Mouse (Mus musculus): Measurements from ENCODE around the gene Pgp. TPM values are rescaled to one million over a fixed set of nuclear protein-coding genes. Genes with fewer than 3 reads are reported as not detected.

The Pgp gene
- total and polyA plus RNA-seq, 3 experiments: 19.3 to 55.0 TPM; not detected in 1

DNA sequence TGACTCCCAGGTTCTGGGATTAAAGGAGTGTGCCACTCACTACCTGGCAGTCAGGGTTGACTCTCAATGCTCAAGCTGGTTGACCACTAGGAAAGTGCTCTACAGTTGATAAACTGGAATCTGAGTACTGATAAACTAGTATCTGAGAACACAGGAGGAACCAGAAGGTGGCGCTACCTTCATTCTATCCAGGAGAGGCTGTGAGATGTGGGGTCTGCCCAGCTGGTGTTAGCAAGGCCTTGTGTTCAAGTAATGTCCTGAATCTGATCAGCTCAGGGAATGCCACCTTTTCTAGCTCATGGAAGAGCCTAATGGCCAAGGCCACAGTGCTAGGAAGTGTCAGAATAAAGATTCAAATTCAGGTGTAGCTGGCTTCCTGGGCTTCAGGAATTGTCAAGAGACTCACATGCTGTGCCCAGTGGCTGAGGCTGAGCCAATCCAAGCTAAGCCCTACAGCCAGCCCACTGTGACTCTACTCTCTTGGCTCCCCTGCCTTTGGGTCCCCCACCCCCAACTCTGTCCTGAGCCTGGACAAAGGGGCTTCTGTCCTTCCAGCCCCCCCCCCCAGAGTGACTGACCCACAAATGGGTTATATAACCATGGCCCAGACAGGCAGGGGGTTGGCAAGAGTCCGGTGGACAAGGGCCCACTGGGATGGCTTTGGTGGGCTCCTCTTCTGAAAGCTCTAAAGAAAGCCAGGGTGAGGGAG is 24.6 kb downstream of the Pgp start:
- no peak for TF ChIP-seq MYB (IDR thresholded peaks at IDR 0.05; ENCODE audit: low read depth, low read length)
- TF ChIP-seq TCF12 (IDR thresholded peaks at IDR 0.05; ENCODE audit: low read depth, low read length): no peak
- TF ChIP-seq TAL1 (IDR thresholded peaks at IDR 0.05; ENCODE audit: low read length): no peak
- no peak for TF ChIP-seq JUND (IDR thresholded peaks at IDR 0.05; ENCODE audit: low read depth, low read length)
- TF ChIP-seq RAD21 (IDR thresholded peaks at IDR 0.05; ENCODE audit: low read depth, low read length): peak; percentile 85
- TF ChIP-seq CHD1 (IDR thresholded peaks at IDR 0.05; ENCODE audit: low read depth, low read length): no peak
- TF ChIP-seq SIN3A (IDR thresholded peaks at IDR 0.05; ENCODE audit: low read length): 0 out of 2 replicates have a peak, but pooled peaks have one; percentile 34
- TF ChIP-seq EP300 (IDR thresholded peaks at IDR 0.05; ENCODE audit: low read depth in 1 of 2, low read length in 2 of 2): no peak
- TF ChIP-seq ZKSCAN1 (IDR thresholded peaks at IDR 0.05; ENCODE audit: low read depth, low read length): no peak
- TF ChIP-seq ZNF384 (IDR thresholded peaks at IDR 0.05; ENCODE audit: low read depth, low read length): no peak
- TF ChIP-seq GABPA (IDR thresholded peaks at IDR 0.05; ENCODE audit: low read depth, low read length): no peak
- TF ChIP-seq MAZ (IDR thresholded peaks at IDR 0.05; ENCODE audit: low read depth, low read length): no peak
- TF ChIP-seq HCFC1 (IDR thresholded peaks at IDR 0.05; ENCODE audit: low read depth, low read length): no peak
- TF ChIP-seq TBP (IDR thresholded peaks at IDR 0.05; ENCODE audit: low read depth, low read length): no peak
- TF ChIP-seq ZMIZ1 (IDR thresholded peaks at IDR 0.05; ENCODE audit: low read depth, low read length): no peak
- peak; percentile 83 for TF ChIP-seq SMC3 (IDR thresholded peaks at IDR 0.05; ENCODE audit: low read depth, low read length)
- no peak for TF ChIP-seq KAT2A (conservative IDR thresholded peaks at IDR 0.05; ENCODE audit: low read depth, low read length)
- no peak for TF ChIP-seq RCOR1 (IDR thresholded peaks at IDR 0.05; ENCODE audit: low read depth, low read length)
- no peak for TF ChIP-seq ETS1 (IDR thresholded peaks at IDR 0.05; ENCODE audit: low read depth, low read length)
- TF ChIP-seq E2F4 (IDR thresholded peaks at IDR 0.05; ENCODE audit: borderline replicate concordance, low read depth, low read length): no peak
- peak; percentile 58; the same call in 1 of the 2 replicates for TF ChIP-seq GATA1 (IDR thresholded peaks at IDR 0.05; ENCODE audit: low read depth, low read length)
- TF ChIP-seq CTCF (IDR thresholded peaks at IDR 0.05 in 2 of 3, conservative IDR thresholded peaks at IDR 0.05 in 1 of 3; ENCODE audit: control insufficient read depth in 1 of 3, insufficient read depth in 1 of 3, low read depth in 2 of 3, low read length in 3 of 3, poor library complexity in 1 of 3, severe bottlenecking in 1 of 3): peak; percentile 61 to 91 (median 73)
- no peak for TF ChIP-seq POLR2A (IDR thresholded peaks at IDR 0.05; ENCODE audit: control insufficient read depth in 1 of 2, insufficient read depth in 1 of 2, low read depth in 1 of 2, low read length in 2 of 2, poor library complexity in 1 of 2)
- no peak for TF ChIP-seq CHD2 (IDR thresholded peaks at IDR 0.05; ENCODE audit: low read length)
- TF ChIP-seq USF1 (IDR thresholded peaks at IDR 0.05; ENCODE audit: low read depth, low read length): no peak
- TF ChIP-seq UBTF (IDR thresholded peaks at IDR 0.05; ENCODE audit: borderline replicate concordance, insufficient read depth, low read depth, low read length): no peak
- TF ChIP-seq MAFK (IDR thresholded peaks at IDR 0.05; ENCODE audit: borderline replicate concordance, low read depth, low read length): no peak
- TF ChIP-seq NRF1 (IDR thresholded peaks at IDR 0.05; ENCODE audit: insufficient read depth, low read depth, low read length, poor library complexity, severe bottlenecking): no peak
- TF ChIP-seq ZC3H11A (IDR thresholded peaks at IDR 0.05; ENCODE audit: low read depth, low read length): peak; percentile 66
- peaks cover 1% of the 10 kb centered on the region in 2 experiments; a peak in 1 of 4 replicates for H3K27me3 ChIP-seq (ENCODE audit: control insufficient read depth in 1 of 2, insufficient read depth in 2 of 2, low read length in 2 of 2)

More for the DNA sequence above, 24.6 kb downstream of the Pgp start:
- DNase-seq (ENCODE audit: low read depth, low spot score): peak; percentile 74
- Histone ChIP-seq H3K4me3 (ENCODE audit: control insufficient read depth in 1 of 2, insufficient read depth in 1 of 2, low read depth in 2 of 2, low read length in 2 of 2) (no peak overlapping the region), H3K79me2 (ENCODE audit: control insufficient read depth, insufficient read depth, low read length, poor library complexity) (no peaks in the 10 kb centered on the region), H3K9ac (ENCODE audit: control insufficient read depth, low read depth, low read length, poor library complexity, severe bottlenecking) (no peak overlapping the region), H3K9me3 (replicated peaks; ENCODE audit: insufficient read depth, low read length) (no peaks in the 10 kb centered on the region), H3K4me1 (ENCODE audit: control insufficient read depth in 1 of 2, insufficient read depth in 2 of 2, low read length in 2 of 2) (no peaks in the 10 kb centered on the region), H3K36me3 (ENCODE audit: control insufficient read depth in 1 of 2, insufficient read depth in 2 of 2, low read length in 2 of 2) (no peaks in the 10 kb centered on the region), H3K27ac (ENCODE audit: control insufficient read depth, low read depth, low read length) (no peak overlapping the region)

Data from MEL (cell line).